Mouse (Mus musculus) large intestine, adult 2 months (tissue): ENCODE results near the gene Far1. TPM values are rescaled to one million over a fixed set of nuclear protein-coding genes. Genes with fewer than 3 reads are reported as not detected.
A peak's percentile ranks its signal among the peaks of the same experiment; 100 is the strongest.

Experiments used
- DNase-seq: peaks from one replicate; pipeline ENCODE4 v3.0.0-alpha.2; 2012; ENCODE audit warnings: low read depth, low spot score
- WGBS: fragments of 180-500 bp; shearing (Covaris S2); methylation state at CpG from one replicate; pipeline ENCODE4 v1.1.7; 2018; 5-methylcytosine and 5-hydroxymethylcytosine counted together
- polyA plus RNA-seq: library from polyadenylated mRNA; depleted of rRNA; stranded (reverse); fragments of >200 nt; gene quantifications from 2 replicates; pipeline ENCODE4 v1.2.3, GENCODE M21; 2012; rRNA removed

Far1 gene
- 2.1 and 4.0 TPM in 2 replicates for polyA plus RNA-seq

GRCm38 (mm10) chr7:113513286-113513962 lies at the start of gene Far1:
Gene Far1 (plus strand): TSS chr7:113513834.
- DNase-seq, result peak; percentile 82
- WGBS, result under 1% methylated on average over 71 of the region's 71 CpGs

- WGBS, result 81% methylated on average over 3 of the region's 3 CpGs
- no peak for DNase-seq
Measured at GRCm38 (mm10) chr7:113468345-113468744, 45.3 kb upstream of the Far1 start.

- 83% methylated on average over 2 of the region's 2 CpGs for WGBS
- DNase-seq, result no peak
Measured at GRCm38 (mm10) chr7:113470671-113471070, 43.0 kb upstream of the Far1 start.

GRCm38 (mm10) chr7:113471653-113472052 lies 42.0 kb upstream of the Far1 start:
- no peak for DNase-seq
- 20% methylated on average over 1 of the region's 1 CpGs for WGBS

GRCm38 (mm10) chr7:113495792-113496191 lies 17.8 kb upstream of the Far1 start:
- 57% methylated on average over 2 of the region's 2 CpGs for WGBS
- no peak for DNase-seq

GRCm38 (mm10) chr7:113498413-113498812 lies 15.2 kb upstream of the Far1 start:
- no peak for DNase-seq
- 50% methylated on average over 3 of the region's 3 CpGs for WGBS

GRCm38 (mm10) chr7:113499821-113500220 lies 13.8 kb upstream of the Far1 start:
- WGBS, result 57% methylated on average over 6 of the region's 6 CpGs
- no peak for DNase-seq

GRCm38 (mm10) chr7:113502453-113502852 lies 11.2 kb upstream of the Far1 start:
- DNase-seq, result no peak
- 23% methylated on average over 3 of the region's 3 CpGs for WGBS

- DNase-seq, result no peak
- WGBS, result 27% methylated on average over 5 of the region's 5 CpGs
Measured at GRCm38 (mm10) chr7:113505047-113505446, 8.6 kb upstream of the Far1 start.

- WGBS, result 84% methylated on average over 4 of the region's 4 CpGs
- no peak for DNase-seq
Measured at GRCm38 (mm10) chr7:113505516-113506045, 8.1 kb upstream of the Far1 start.

- 53% methylated on average over 3 of the region's 3 CpGs for WGBS
- no peak for DNase-seq
Measured at GRCm38 (mm10) chr7:113507846-113508245, 5.8 kb upstream of the Far1 start.

- 87% methylated on average over 3 of the region's 3 CpGs for WGBS
- no peak for DNase-seq
Measured at GRCm38 (mm10) chr7:113511396-113511795, 2.2 kb upstream of the Far1 start.

GRCm38 (mm10) chr7:113512527-113513285 lies 928 bp upstream of the Far1 start:
- DNase-seq, result no peak
- 15% methylated on average over 20 of the region's 20 CpGs for WGBS

- WGBS, result under 1% methylated on average over 45 of the region's 45 CpGs
- no peak for DNase-seq
Measured at GRCm38 (mm10) chr7:113513963-113514649, 472 bp downstream of the Far1 start.

GRCm38 (mm10) chr7:113515831-113516230 lies 2.2 kb downstream of the Far1 start:
- 47% methylated on average over 4 of the region's 4 CpGs for WGBS

GRCm38 (mm10) chr7:113518419-113518818 lies 4.8 kb downstream of the Far1 start:
- 42% methylated on average over 3 of the region's 3 CpGs for WGBS
- DNase-seq, result no peak

More at GRCm38 (mm10) chr7:113515831-113516230, 2.2 kb downstream of the Far1 start:
- DNase-seq, result no peak

GRCm38 (mm10) chr7:113518961-113519360 lies 5.3 kb downstream of the Far1 start:
- no peak for DNase-seq
- WGBS, result 87% methylated on average over 2 of the region's 2 CpGs

GRCm38 (mm10) chr7:113543158-113543557 lies 29.5 kb downstream of the Far1 start:
- 35% methylated on average over 1 of the region's 1 CpGs for WGBS
- no peak for DNase-seq

- no peak for DNase-seq
Measured at GRCm38 (mm10) chr7:113551742-113552463, 38.3 kb downstream of the Far1 start.

- WGBS, result 93% methylated on average over 2 of the region's 2 CpGs
- DNase-seq, result no peak
Measured at GRCm38 (mm10) chr7:113552508-113552907, 38.9 kb downstream of the Far1 start.
